Mouse (Mus musculus) megakaryocyte progenitor cell, adult 5-6 weeks (primary cell): ENCODE results near the gene Mbd3l2. TPM values are rescaled to one million over a fixed set of nuclear protein-coding genes. Genes with fewer than 3 reads are reported as not detected.
"Not testable (repeated sequence)": the region's sequence is repeated elsewhere in the genome, so short reads cannot be mapped to it uniquely, and the experiment has no call there.

Experiments used
- ATAC-seq: replicated peaks from 2 replicates; pipeline ENCODE4 v1.8.0; 2016; ENCODE audit warnings: mild to moderate bottlenecking, moderate TSS enrichment, inconsistent platforms; ENCODE audit not compliant: poor library complexity
- total RNA-seq, 2 experiments: library from RNA; stranded (forward) in 1 of 2; stranded (reverse) in 1 of 2; fragments of 157-497, 149-512 nt in 1 of 2; fragments of 200-1000 nt in 1 of 2; gene quantifications; 2 replicates each; pipeline versions ENCODE4 v1.2.3 to v1.2.4; 2015 to 2017

Gene Mbd3l2
- not detected in 2 replicates for total RNA-seq (2015)
- not detected in 2 replicates for total RNA-seq (2017)

DNA sequence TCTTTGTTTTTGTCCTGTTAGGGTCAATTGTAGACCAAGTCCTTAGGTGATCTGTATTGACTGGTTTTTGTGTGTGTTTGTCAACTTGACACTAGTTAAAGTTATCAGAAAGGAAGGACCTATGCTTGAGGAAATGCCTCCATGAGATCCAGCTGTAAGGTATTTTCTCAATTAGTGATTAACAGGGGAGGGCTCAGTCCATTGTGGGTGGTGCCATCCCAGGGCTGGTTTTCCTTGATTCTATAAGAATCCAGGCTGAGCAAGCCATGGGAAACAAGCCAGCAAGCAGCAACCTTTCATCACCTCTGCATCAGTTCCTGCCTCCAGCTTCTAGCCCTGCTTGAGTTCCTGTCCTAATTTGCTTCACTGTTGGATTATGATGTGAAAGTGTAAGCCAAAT, at the start of gene Mbd3l2:
TSS of gene Mbd3l2 (plus strand) at position 301 of the 400 bp plus-strand sequence.
- no peak for ATAC-seq

DNA sequence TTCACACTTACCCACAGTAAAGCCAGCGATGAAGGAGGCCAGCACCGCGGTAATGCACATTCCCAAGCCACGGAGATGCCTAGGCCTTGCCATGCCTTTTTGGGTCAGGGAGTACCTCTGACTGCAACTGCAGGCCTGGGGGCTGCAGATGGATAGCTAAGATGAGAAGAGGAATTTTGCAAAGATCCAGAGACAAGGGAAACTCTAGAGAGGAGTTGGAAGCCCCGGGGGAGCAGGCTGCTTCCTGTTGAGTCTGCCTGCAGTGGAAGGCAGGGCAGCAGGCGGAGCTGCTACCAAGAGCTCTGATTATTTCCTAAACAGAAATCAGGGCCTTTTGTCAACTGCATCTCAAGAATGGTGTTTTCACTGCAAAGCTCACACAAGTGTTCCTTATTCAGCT, 44.7 kb upstream of the Mbd3l2 start:
- no peak for ATAC-seq

DNA sequence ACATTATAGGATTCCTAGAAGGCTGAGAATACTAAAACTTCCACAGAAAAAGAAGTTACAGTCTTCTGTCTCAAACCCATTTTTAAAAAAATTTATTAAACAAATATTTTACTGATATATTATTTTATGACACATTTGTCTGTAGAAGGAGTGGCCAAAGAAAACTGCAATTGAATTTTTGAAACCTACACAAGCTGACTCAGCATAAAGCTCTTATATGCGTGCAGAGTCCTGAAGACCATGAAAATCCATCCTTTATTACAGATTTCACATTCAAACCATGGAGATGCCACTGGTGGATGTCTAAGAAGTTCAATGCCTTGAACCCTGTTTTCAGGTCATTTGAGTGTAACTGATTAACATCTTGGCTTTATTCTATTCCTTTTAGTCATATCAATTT, 30.8 kb upstream of the Mbd3l2 start:
- no peak for ATAC-seq

DNA sequence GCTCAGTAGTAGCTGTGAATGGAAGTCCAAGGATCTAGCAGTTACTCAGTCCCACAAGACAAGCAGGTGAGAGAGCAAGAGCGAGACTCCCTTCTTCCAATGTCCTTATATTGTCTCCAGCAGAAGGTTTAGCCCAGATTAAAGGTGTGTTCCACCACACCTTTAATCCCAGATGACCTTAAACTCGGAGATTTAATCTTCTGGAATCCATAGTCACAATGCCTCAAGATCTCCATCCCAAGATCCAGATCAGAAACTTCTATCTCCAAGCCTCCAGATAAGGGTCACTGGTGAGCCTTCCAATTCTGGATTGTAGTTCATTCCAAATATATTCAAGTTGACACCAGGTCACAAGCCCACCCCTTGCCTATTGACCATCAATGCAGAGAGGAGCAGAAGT, 27.6 kb upstream of the Mbd3l2 start, which contains the start of gene Naalad2:
TSS of gene Naalad2 (minus strand) at position 101 of the 400 bp plus-strand sequence.
- ATAC-seq = not testable (repeated sequence)

- ATAC-seq = no peak
Measured at GRCm38 (mm10) chr9:18404118-18404517, 26.3 kb upstream of the Mbd3l2 start, which contains the start of gene Ubtfl1. Gene Ubtfl1, plus strand, starts transcription at chr9:18404418.

- not testable (repeated sequence) for ATAC-seq
Measured at GRCm38 (mm10) chr9:18412371-18412770, 18.1 kb upstream of the Mbd3l2 start.

DNA sequence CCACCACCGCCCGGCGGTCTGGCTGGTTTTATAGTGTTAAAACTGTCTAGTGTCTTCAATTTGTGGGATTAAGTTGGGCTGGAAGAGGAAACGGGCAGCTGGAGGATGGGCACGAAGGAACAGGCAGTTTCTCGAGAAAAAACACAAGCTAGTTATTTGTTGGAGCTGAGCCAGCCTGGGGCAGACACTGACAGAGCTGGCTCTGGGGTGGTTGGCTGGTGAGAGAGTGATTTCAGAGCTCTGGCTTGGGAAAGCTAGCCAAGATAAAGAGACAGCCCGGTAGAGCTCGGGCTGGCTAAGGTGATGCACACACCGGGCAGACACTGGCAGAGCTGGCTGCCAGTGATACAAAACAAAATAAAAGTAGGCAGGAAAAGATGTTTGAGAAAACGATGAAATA, 1.2 kb downstream of the Mbd3l2 start:
- no peak for ATAC-seq

- no peak for ATAC-seq
Measured at GRCm38 (mm10) chr9:18456520-18456919, 26.1 kb downstream of the Mbd3l2 start.

DNA sequence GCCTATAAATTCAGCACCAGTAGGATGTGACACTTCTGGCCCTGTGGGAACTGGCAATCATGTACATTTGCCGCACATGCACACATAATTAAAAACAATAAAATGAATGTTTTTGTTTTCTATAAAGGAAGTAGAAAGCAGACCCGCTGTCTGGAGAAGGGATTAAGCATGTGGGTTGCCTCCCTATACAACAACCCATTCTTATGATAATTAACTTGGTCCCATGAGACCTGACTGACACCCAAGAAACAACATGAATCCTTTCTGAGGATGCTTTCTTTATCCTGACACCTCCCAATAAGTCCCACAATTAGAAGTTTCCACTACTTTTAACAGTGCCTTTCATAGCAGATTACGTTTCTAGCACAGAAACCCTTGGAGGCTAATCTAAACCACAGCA, 36.9 kb downstream of the Mbd3l2 start:
- ATAC-seq = no peak

DNA sequence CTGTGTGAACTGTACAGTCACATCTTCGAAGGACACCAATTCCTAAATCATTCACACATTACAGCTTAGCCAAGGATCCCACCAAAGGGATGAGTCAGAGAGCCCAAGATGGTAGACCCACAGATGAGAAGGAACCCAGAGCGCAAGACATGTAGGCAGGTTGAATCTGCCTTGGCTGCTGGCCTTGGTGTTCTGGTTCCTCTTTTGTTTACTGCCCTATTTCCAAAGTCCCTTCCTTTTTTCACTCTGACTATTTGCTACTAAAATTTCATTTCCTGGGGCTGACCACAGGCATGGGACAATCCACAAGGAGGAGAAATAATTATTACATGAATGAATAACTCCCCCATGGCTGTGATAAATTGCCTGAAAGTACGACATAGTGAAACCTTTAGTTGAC, 37.6 kb downstream of the Mbd3l2 start:
- peak; percentile 94 for ATAC-seq

GRCm38 (mm10) chr9:18473324-18474128, 43.1 kb downstream of the Mbd3l2 start:
- peak; percentile 97 for ATAC-seq

DNA sequence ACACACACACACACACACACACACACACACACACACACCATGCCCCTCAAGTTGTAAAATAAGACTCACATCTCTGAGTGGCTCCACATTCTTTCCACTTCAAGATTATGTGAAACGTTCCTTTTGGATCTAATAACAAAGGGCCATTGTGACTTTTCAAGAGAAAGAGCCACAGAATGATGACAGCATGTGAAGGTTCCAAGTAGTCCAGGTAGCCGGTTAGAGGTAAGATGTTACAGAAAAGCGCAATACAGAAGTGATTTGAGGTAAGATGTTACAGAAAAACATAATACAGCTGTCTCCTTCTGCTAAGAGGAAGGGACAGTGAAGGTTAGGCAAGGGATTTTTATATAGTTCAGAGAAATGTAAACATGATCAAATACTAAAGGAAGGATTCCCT, 47.7 kb downstream of the Mbd3l2 start, which contains the start of the genes Zfp558 and Mbd3l1:
TSS of gene Zfp558 (minus strand) at position 101 of the 400 bp plus-strand sequence.
TSS of gene Mbd3l1 (plus strand) at position 192 of the 400 bp plus-strand sequence.
- no peak for ATAC-seq

Other genes with a start within 250 kb of the Mbd3l2 start
- gene Chordc1, start 138.5 kb upstream of the Mbd3l2 start, total RNA-seq (2015) = 61.0 and 66.0 TPM in 2 replicates
- 157 and 163 TPM in 2 replicates for gene Chordc1, start 138.5 kb upstream of the Mbd3l2 start, total RNA-seq (2017)
- gene Naalad2, start 27.7 kb upstream of the Mbd3l2 start, total RNA-seq (2015) = not detected in 2 replicates
- 0.04 TPM in 1 of 2 replicates, not detected in the other for gene Naalad2, start 27.7 kb upstream of the Mbd3l2 start, total RNA-seq (2017)
- gene Ubtfl1, start 26.2 kb upstream of the Mbd3l2 start, total RNA-seq (2015) = not detected in 2 replicates
- gene Ubtfl1, start 26.2 kb upstream of the Mbd3l2 start, total RNA-seq (2017) = not detected in 2 replicates
- 2.8 and 3.3 TPM in 2 replicates for gene Zfp558, start 47.6 kb downstream of the Mbd3l2 start, total RNA-seq (2015)
- gene Zfp558, start 47.6 kb downstream of the Mbd3l2 start, total RNA-seq (2017) = 1.1 and 1.5 TPM in 2 replicates
- gene Mbd3l1, start 47.7 kb downstream of the Mbd3l2 start, total RNA-seq (2015) = not detected in 2 replicates
- gene Mbd3l1, start 47.7 kb downstream of the Mbd3l2 start, total RNA-seq (2017) = not detected in 2 replicates
- gene Muc16, start 243.9 kb downstream of the Mbd3l2 start, total RNA-seq (2015) = not detected in 2 replicates
- not detected in 2 replicates for gene Muc16, start 243.9 kb downstream of the Mbd3l2 start, total RNA-seq (2017)